Mouse (Mus musculus): ENCODE measurements around the gene B3gnt8.

GRCm38 (mm10) chr7:25623857-25624370 lies 2.5 kb upstream of the B3gnt8 start:
- TF ChIP-seq CTCF (IDR thresholded peaks at IDR 0.05; ENCODE audit: control insufficient read depth, insufficient read depth, insufficient replicate concordance, low read depth, low read length) (no peak), POLR2A (IDR thresholded peaks at IDR 0.05; ENCODE audit: control insufficient read depth, low read depth, low read length) (no peak)
